Mouse (Mus musculus): ENCODE measurements around the gene Myh1. TPM values are rescaled to one million over a fixed set of nuclear protein-coding genes. Genes with fewer than 3 reads are reported as not detected.

Myh1 gene
- polyA plus RNA-seq (2012; ENCODE audit: insufficient read depth, insufficient read length, missing spikeins), result 12.8 and 22.9 TPM in 2 replicates

GRCm38 (mm10) chr11:67199752-67200151, at the start of gene Myh1:
Myh1 (plus strand) TSS chr11:67200052.
- Histone ChIP-seq H3K4me3 (ENCODE audit: insufficient read depth, low read depth, low read length) (no peak within 1 kb of the TSS), H3K27ac (replicated peaks; ENCODE audit: low read depth, low read length) (no peak within 1 kb of the TSS), H3K4me1 (ENCODE audit: control insufficient read depth, insufficient read depth, insufficient read length, low read length) (no peaks in the 10 kb centered on the region)

GRCm38 (mm10) chr11:67150237-67150636, 49.6 kb upstream of the Myh1 start:
- Histone ChIP-seq H3K4me1 (ENCODE audit: control insufficient read depth, insufficient read depth, insufficient read length, low read length) (no peaks in the 10 kb centered on the region), H3K4me3 (ENCODE audit: insufficient read depth, low read depth, low read length) (no peak overlapping the region), H3K27ac (replicated peaks; ENCODE audit: low read depth, low read length) (no peak overlapping the region)

- Histone ChIP-seq H3K4me3 (ENCODE audit: insufficient read depth, low read depth, low read length) (no peak overlapping the region), H3K27ac (replicated peaks; ENCODE audit: low read depth, low read length) (no peak overlapping the region), H3K4me1 (ENCODE audit: control insufficient read depth, insufficient read depth, insufficient read length, low read length) (no peaks in the 10 kb centered on the region)
These were observed 48.7 kb upstream of the Myh1 start for GRCm38 (mm10) chr11:67151159-67151558.

GRCm38 (mm10) chr11:67151651-67152630, 47.9 kb upstream of the Myh1 start:
- Histone ChIP-seq H3K4me1 (ENCODE audit: control insufficient read depth, insufficient read depth, insufficient read length, low read length) (no peaks in the 10 kb centered on the region), H3K4me3 (ENCODE audit: insufficient read depth, low read depth, low read length) (no peak overlapping the region), H3K27ac (replicated peaks; ENCODE audit: low read depth, low read length) (no peak overlapping the region)

- Histone ChIP-seq H3K4me1 (ENCODE audit: control insufficient read depth, insufficient read depth, insufficient read length, low read length) (no peaks in the 10 kb centered on the region), H3K4me3 (ENCODE audit: insufficient read depth, low read depth, low read length) (no peak overlapping the region), H3K27ac (replicated peaks; ENCODE audit: low read depth, low read length) (no peak overlapping the region)
These were observed 46.7 kb upstream of the Myh1 start for GRCm38 (mm10) chr11:67153123-67153522.

GRCm38 (mm10) chr11:67153843-67154242, 46.0 kb upstream of the Myh1 start:
- Histone ChIP-seq H3K27ac (replicated peaks; ENCODE audit: low read depth, low read length) (no peak overlapping the region), H3K4me1 (ENCODE audit: control insufficient read depth, insufficient read depth, insufficient read length, low read length) (no peaks in the 10 kb centered on the region), H3K4me3 (ENCODE audit: insufficient read depth, low read depth, low read length) (no peak overlapping the region)

- Histone ChIP-seq H3K27ac (replicated peaks; ENCODE audit: low read depth, low read length) (no peak overlapping the region), H3K4me3 (ENCODE audit: insufficient read depth, low read depth, low read length) (no peak overlapping the region), H3K4me1 (ENCODE audit: control insufficient read depth, insufficient read depth, insufficient read length, low read length) (no peaks in the 10 kb centered on the region)
These were observed 44.2 kb upstream of the Myh1 start for GRCm38 (mm10) chr11:67155650-67156049.

GRCm38 (mm10) chr11:67160131-67160530, 39.7 kb upstream of the Myh1 start:
- no peak overlapping the region for H3K4me3 ChIP-seq (ENCODE audit: insufficient read depth, low read depth, low read length)
- H3K4me1 ChIP-seq (ENCODE audit: control insufficient read depth, insufficient read depth, insufficient read length, low read length), result no peaks in the 10 kb centered on the region
- H3K27ac ChIP-seq (replicated peaks; ENCODE audit: low read depth, low read length), result no peak overlapping the region

- Histone ChIP-seq H3K4me1 (ENCODE audit: control insufficient read depth, insufficient read depth, insufficient read length, low read length) (no peaks in the 10 kb centered on the region), H3K4me3 (ENCODE audit: insufficient read depth, low read depth, low read length) (no peak overlapping the region), H3K27ac (replicated peaks; ENCODE audit: low read depth, low read length) (no peak overlapping the region)
These were observed 36.2 kb upstream of the Myh1 start for GRCm38 (mm10) chr11:67163701-67164100.

GRCm38 (mm10) chr11:67164851-67165250, 35.0 kb upstream of the Myh1 start:
- no peak overlapping the region for H3K4me3 ChIP-seq (ENCODE audit: insufficient read depth, low read depth, low read length)
- H3K27ac ChIP-seq (replicated peaks; ENCODE audit: low read depth, low read length), result no peak overlapping the region
- no peaks in the 10 kb centered on the region for H3K4me1 ChIP-seq (ENCODE audit: control insufficient read depth, insufficient read depth, insufficient read length, low read length)

- H3K4me1 ChIP-seq (ENCODE audit: control insufficient read depth, insufficient read depth, insufficient read length, low read length), result no peaks in the 10 kb centered on the region
- H3K4me3 ChIP-seq (ENCODE audit: insufficient read depth, low read depth, low read length), result no peak overlapping the region
- H3K27ac ChIP-seq (replicated peaks; ENCODE audit: low read depth, low read length), result no peak overlapping the region
These were observed 30.6 kb upstream of the Myh1 start for GRCm38 (mm10) chr11:67169301-67169700.

- no peaks in the 10 kb centered on the region for H3K4me1 ChIP-seq (ENCODE audit: control insufficient read depth, insufficient read depth, insufficient read length, low read length)
- H3K4me3 ChIP-seq (ENCODE audit: insufficient read depth, low read depth, low read length), result no peak within 1 kb of the TSS
- H3K27ac ChIP-seq (replicated peaks; ENCODE audit: low read depth, low read length), result no peak within 1 kb of the TSS
These were observed 29.1 kb upstream of the Myh1 start, which contains the start of gene Myh2 for GRCm38 (mm10) chr11:67170727-67171126. Myh2 (plus strand) TSS chr11:67171027.

- no peaks in the 10 kb centered on the region for H3K4me1 ChIP-seq (ENCODE audit: control insufficient read depth, insufficient read depth, insufficient read length, low read length)
- H3K4me3 ChIP-seq (ENCODE audit: insufficient read depth, low read depth, low read length), result no peak overlapping the region
- H3K27ac ChIP-seq (replicated peaks; ENCODE audit: low read depth, low read length), result no peak overlapping the region
These were observed 27.4 kb upstream of the Myh1 start for GRCm38 (mm10) chr11:67172439-67172838.

- Histone ChIP-seq H3K4me3 (ENCODE audit: insufficient read depth, low read depth, low read length) (no peak overlapping the region), H3K27ac (replicated peaks; ENCODE audit: low read depth, low read length) (no peak overlapping the region), H3K4me1 (ENCODE audit: control insufficient read depth, insufficient read depth, insufficient read length, low read length) (no peaks in the 10 kb centered on the region)
These were observed 23.5 kb upstream of the Myh1 start for GRCm38 (mm10) chr11:67176376-67176775.

- no peak overlapping the region for H3K4me3 ChIP-seq (ENCODE audit: insufficient read depth, low read depth, low read length)
- H3K27ac ChIP-seq (replicated peaks; ENCODE audit: low read depth, low read length), result no peak overlapping the region
- H3K4me1 ChIP-seq (ENCODE audit: control insufficient read depth, insufficient read depth, insufficient read length, low read length), result no peaks in the 10 kb centered on the region
These were observed 9.5 kb upstream of the Myh1 start for GRCm38 (mm10) chr11:67190316-67190715.

- Histone ChIP-seq H3K4me1 (ENCODE audit: control insufficient read depth, insufficient read depth, insufficient read length, low read length) (no peaks in the 10 kb centered on the region), H3K4me3 (ENCODE audit: insufficient read depth, low read depth, low read length) (no peak overlapping the region), H3K27ac (replicated peaks; ENCODE audit: low read depth, low read length) (no peak overlapping the region)
These were observed 9.0 kb upstream of the Myh1 start for GRCm38 (mm10) chr11:67190814-67191213.
